Mouse (Mus musculus) megakaryocyte progenitor cell, adult 5-6 weeks (primary cell): Measurements from ENCODE around the gene Dydc2. TPM values are rescaled to one million over a fixed set of nuclear protein-coding genes. Genes with fewer than 3 reads are reported as not detected.

ENCODE experiments used
- ATAC-seq: replicated peaks from 2 replicates; pipeline ENCODE4 v1.8.0; 2016; ENCODE audit warnings: mild to moderate bottlenecking, moderate TSS enrichment, inconsistent platforms; ENCODE audit not compliant: poor library complexity
- total RNA-seq, 2 experiments: library from RNA; stranded (forward) in 1 of 2; stranded (reverse) in 1 of 2; fragments of 157-497, 149-512 nt in 1 of 2; fragments of 200-1000 nt in 1 of 2; gene quantifications; 2 replicates each; pipeline versions ENCODE4 v1.2.3 to v1.2.4; 2015 to 2017

The Dydc2 gene
- total RNA-seq, 2 experiments from 2014 or later = not detected

- ATAC-seq = no peak
Measured at GRCm38 (mm10) chr14:41050471-41050870, 18.5 kb downstream of the Dydc2 start.

GRCm38 (mm10) chr14:41047402-41047801 lies 21.6 kb downstream of the Dydc2 start:
- ATAC-seq = no peak

- peak; percentile 86 for ATAC-seq
Measured at GRCm38 (mm10) chr14:41035146-41035798, 33.7 kb downstream of the Dydc2 start.

GRCm38 (mm10) chr14:41033135-41034110 lies 35.6 kb downstream of the Dydc2 start:
- peak; percentile 97 for ATAC-seq

GRCm38 (mm10) chr14:41030989-41031513 lies 38.0 kb downstream of the Dydc2 start:
- no peak for ATAC-seq

- no peak for ATAC-seq
Measured at GRCm38 (mm10) chr14:41029303-41029702, 39.7 kb downstream of the Dydc2 start.

- ATAC-seq = peak; percentile 66
Measured at GRCm38 (mm10) chr14:41025594-41026284, 43.3 kb downstream of the Dydc2 start.

GRCm38 (mm10) chr14:41025087-41025486 lies 43.9 kb downstream of the Dydc2 start:
- no peak for ATAC-seq

GRCm38 (mm10) chr14:41021246-41021645 lies 47.8 kb downstream of the Dydc2 start:
- ATAC-seq = no peak

GRCm38 (mm10) chr14:41017460-41017859 lies 51.5 kb downstream of the Dydc2 start:
- no peak for ATAC-seq

- no peak for ATAC-seq
Measured at GRCm38 (mm10) chr14:41014701-41015240, 54.2 kb downstream of the Dydc2 start.

GRCm38 (mm10) chr14:41013630-41014613 lies 55.1 kb downstream of the Dydc2 start, which contains the start of gene Fam213a:
TSS of gene Fam213a (minus strand) at chr14:41013788.
- ATAC-seq = peak; percentile 95

- ATAC-seq = peak; percentile 15
Measured at GRCm38 (mm10) chr14:41013143-41013542, 55.9 kb downstream of the Dydc2 start.

- no peak for ATAC-seq
Measured at GRCm38 (mm10) chr14:41011916-41012315, 57.1 kb downstream of the Dydc2 start.

- ATAC-seq = peak; percentile 32
Measured at GRCm38 (mm10) chr14:41008138-41008537, 60.9 kb downstream of the Dydc2 start.

- peak; percentile 44 for ATAC-seq
Measured at GRCm38 (mm10) chr14:41007641-41008040, 61.4 kb downstream of the Dydc2 start.

GRCm38 (mm10) chr14:41006899-41007298 lies 62.1 kb downstream of the Dydc2 start:
- ATAC-seq = peak; percentile 87

- peak; percentile 35; the same call in 1 of the 2 replicates for ATAC-seq
Measured at GRCm38 (mm10) chr14:41006263-41006662, 62.7 kb downstream of the Dydc2 start.

GRCm38 (mm10) chr14:41005716-41006115 lies 63.3 kb downstream of the Dydc2 start:
- ATAC-seq = no peak
